Mouse (Mus musculus) heart, adult 2 months (tissue): ENCODE measurements around the gene Nenf.

ENCODE experiments used
- CTCF ChIP-seq: fragments of 200-600 bp; IDR thresholded peaks from 2 replicates; pipeline ENCODE4 v1.8.1; 2022; ENCODE audit warnings: antibody characterized with exemption, mild to moderate bottlenecking, moderate library complexity
- EP300 ChIP-seq: fragments of 200-500 bp; IDR thresholded peaks from 2 replicates; pipeline ENCODE4 v1.6.1; 2011; ENCODE audit warnings: low read depth, low read length, control low read depth; ENCODE audit not compliant: insufficient read depth
- POLR2A ChIP-seq: fragments of 200-500 bp; IDR thresholded peaks from 2 replicates; pipeline ENCODE4 v1.6.1; 2011; ENCODE audit warnings: mild to moderate bottlenecking, low read depth, low read length, control low read depth; ENCODE audit not compliant: insufficient read depth

- TF ChIP-seq POLR2A (no peak), CTCF (no peak), EP300 (no peak)
Measured at GRCm38 (mm10) chr1:191293996-191294795, 23.8 kb downstream of the Nenf start.
